Mouse (Mus musculus) CH12.LX (cell line): ENCODE results near the gene Pum1. TPM values are rescaled to one million over a fixed set of nuclear protein-coding genes. Genes with fewer than 3 reads are reported as not detected.

Experiments used
- DNase-seq: peaks from one replicate; pipeline ENCODE4 v3.0.0-alpha.2; 2013; ENCODE audit errors: extremely low read depth
- H3K27ac ChIP-seq: 2 replicates; pipeline ENCODE4 v1.5.1; 2012; ENCODE audit warnings: low read depth, mild to moderate bottlenecking, control low read depth, moderate library complexity; ENCODE audit not compliant: insufficient read depth
- H3K27me3 ChIP-seq: replicated peaks from 2 replicates; pipeline ENCODE3; 2012; ENCODE audit warnings: inconsistent platforms
- H3K36me3 ChIP-seq, 2 experiments: replicated peaks in 1 of 2; 2 replicates each; pipeline versions ENCODE3 to v1.6.1; 2012; ENCODE audit warnings: inconsistent platforms in 1 of 2, low read length in 1 of 2, mild to moderate bottlenecking in 1 of 2, mixed read lengths in 1 of 2, moderate library complexity in 1 of 2; ENCODE audit not compliant: control insufficient read depth in 1 of 2, insufficient read depth in 1 of 2
- H3K4me1 ChIP-seq, 2 experiments: 2 replicates each; pipeline ENCODE4 v1.6.1; 2012; ENCODE audit warnings: inconsistent platforms in 1 of 2, moderate library complexity in 1 of 2; ENCODE audit not compliant: insufficient read depth in 2 of 2, control insufficient read depth in 1 of 2
- H3K4me2 ChIP-seq: 2 replicates; pipeline ENCODE4 v1.6.1; 2012; ENCODE audit warnings: low read depth, mild to moderate bottlenecking, control low read depth; ENCODE audit not compliant: poor library complexity, insufficient read depth, severe bottlenecking
- H3K4me3 ChIP-seq, 3 experiments: fragments of 150-350 bp in 1 of 3; sonication (generic) in 1 of 3; replicated peaks in 1 of 3; 2 replicates each; pipeline versions ENCODE3 to v1.5.1; 2011 to 2012; ENCODE audit warnings: low read depth in 2 of 3, low read length in 2 of 3, mild to moderate bottlenecking in 2 of 3, moderate library complexity in 2 of 3, control low read depth in 1 of 3, improper control_type of control experiment in 1 of 3, inconsistent platforms in 1 of 3, mixed read lengths in 1 of 3; ENCODE audit not compliant: poor library complexity in 1 of 3
- H3K79me2 ChIP-seq: replicated peaks from 2 replicates; pipeline ENCODE4 v1.6.1; 2012; ENCODE audit warnings: mild to moderate bottlenecking, moderate library complexity; ENCODE audit not compliant: control insufficient read depth, poor library complexity, insufficient read depth, severe bottlenecking; ENCODE audit errors: extremely low read depth
- H3K9ac ChIP-seq: 2 replicates; pipeline ENCODE4 v1.6.1; 2012; ENCODE audit warnings: low read depth, mild to moderate bottlenecking, control low read depth, moderate library complexity; ENCODE audit not compliant: insufficient read depth
- H3K9me3 ChIP-seq: replicated peaks from 2 replicates; pipeline ENCODE3; 2012; ENCODE audit warnings: low read length, inconsistent platforms, mixed read lengths
- BHLHE40 ChIP-seq: IDR thresholded peaks from 2 replicates; pipeline ENCODE4 v1.6.1; 2011; ENCODE audit warnings: mild to moderate bottlenecking, low read depth, low read length, improper control_type of control experiment
- EP300 ChIP-seq: IDR thresholded peaks from 2 replicates; pipeline ENCODE4 v1.6.1; 2011; ENCODE audit warnings: low read length, improper control_type of control experiment
- GABPA ChIP-seq: IDR thresholded peaks from 2 replicates; pipeline ENCODE4 v1.6.1; 2012; ENCODE audit warnings: low read depth, low read length, improper control_type of control experiment, inconsistent platforms; ENCODE audit not compliant: insufficient replicate concordance
- HCFC1 ChIP-seq: IDR thresholded peaks from 2 replicates; pipeline ENCODE4 v1.6.1; 2012; ENCODE audit warnings: low read depth, mild to moderate bottlenecking, inconsistent platforms, low read length, improper control_type of control experiment
- IRF4 ChIP-seq: IDR thresholded peaks from 2 replicates; pipeline ENCODE4 v1.6.1; 2014; ENCODE audit warnings: low read depth, mild to moderate bottlenecking, inconsistent platforms, low read length, improper control_type of control experiment
- JUND ChIP-seq: conservative IDR thresholded peaks from 2 replicates; pipeline ENCODE4 v1.6.1; 2011; ENCODE audit warnings: low read depth, low read length, improper control_type of control experiment
- MAX ChIP-seq: IDR thresholded peaks from 2 replicates; pipeline ENCODE4 v1.6.1; 2011; ENCODE audit warnings: low read length, improper control_type of control experiment
- MAZ ChIP-seq: IDR thresholded peaks from 2 replicates; pipeline ENCODE4 v1.6.1; 2012; ENCODE audit warnings: low read depth, mild to moderate bottlenecking, inconsistent platforms, low read length, improper control_type of control experiment, moderate library complexity
- MXI1 ChIP-seq: IDR thresholded peaks from 2 replicates; pipeline ENCODE4 v1.6.1; 2011; ENCODE audit warnings: mild to moderate bottlenecking, low read depth, low read length, improper control_type of control experiment
- PAX5 ChIP-seq: IDR thresholded peaks from 2 replicates; pipeline ENCODE4 v1.6.1; 2012; ENCODE audit warnings: low read length, inconsistent platforms, mixed read lengths
- RAD21 ChIP-seq: IDR thresholded peaks from 2 replicates; pipeline ENCODE4 v1.6.1; 2011; ENCODE audit warnings: low read depth, mild to moderate bottlenecking, low read length, improper control_type of control experiment, moderate library complexity
- SMC3 ChIP-seq: IDR thresholded peaks from 2 replicates; pipeline ENCODE4 v1.6.1; 2011; ENCODE audit warnings: low read depth, low read length, improper control_type of control experiment
- TCF12 ChIP-seq: IDR thresholded peaks from 2 replicates; pipeline ENCODE4 v1.6.1; 2014; ENCODE audit warnings: low read depth, mild to moderate bottlenecking, inconsistent platforms, low read length, improper control_type of control experiment
- UBTF ChIP-seq: IDR thresholded peaks from 2 replicates; pipeline ENCODE4 v1.6.1; 2012; ENCODE audit warnings: low read depth, mild to moderate bottlenecking, inconsistent platforms, low read length, improper control_type of control experiment, moderate library complexity
- USF2 ChIP-seq: conservative IDR thresholded peaks from 2 replicates; pipeline ENCODE4 v1.6.1; 2011; ENCODE audit warnings: low read depth, low read length, improper control_type of control experiment
- ZC3H11A ChIP-seq: IDR thresholded peaks from 2 replicates; pipeline ENCODE4 v1.6.1; 2012; ENCODE audit warnings: low read depth, mild to moderate bottlenecking, inconsistent platforms, low read length, improper control_type of control experiment
- ZKSCAN1 ChIP-seq: IDR thresholded peaks from 2 replicates; pipeline ENCODE4 v1.6.1; 2012; ENCODE audit warnings: low read depth, inconsistent platforms, low read length, improper control_type of control experiment, borderline replicate concordance
- ZMIZ1 ChIP-seq: IDR thresholded peaks from 2 replicates; pipeline ENCODE4 v1.6.1; 2012; ENCODE audit warnings: low read depth, mild to moderate bottlenecking, inconsistent platforms, low read length, improper control_type of control experiment
- dilution Hi-C: fragments of 300-500 bp; cut with MboI; formaldehyde crosslinking; loops from 2 replicates; pipeline ENCODE4 v1.14.3; 2020; ENCODE audit warnings: low sequenced_read_pairs; ENCODE audit not compliant: extremely low pct_unique_long_range_greater_than_20kb, extremely low pct_ligation_motif_present
- in situ Hi-C: fragments of 300-500 bp; cut with MboI; formaldehyde crosslinking; loops from 3 replicates; pipeline ENCODE4 v1.14.3; 2019; ENCODE audit warnings: low sequenced_read_pairs, low pct_ligation_motif_present, low pct_unique_long_range_greater_than_20kb, mixed read lengths
- polyA plus RNA-seq: library from polyadenylated mRNA; unstranded; fragments of >175 nt; gene quantifications from 2 replicates; pipeline ENCODE4 v1.2.1, GENCODE M21; 2012; ENCODE audit warnings: low read depth; ENCODE audit not compliant: insufficient read length
- total RNA-seq, 2 experiments: library from RNA; depleted of rRNA; stranded (reverse); fragments of 300-350 nt in 1 of 2; fragments of >200 nt in 1 of 2; gene quantifications; 2 replicates each; pipeline ENCODE4 v1.2.3; 2012 to 2014

Gene Pum1
- total and polyA plus RNA-seq, 3 experiments = 17.1 to 41.0 (median 38.0) TPM

DNA sequence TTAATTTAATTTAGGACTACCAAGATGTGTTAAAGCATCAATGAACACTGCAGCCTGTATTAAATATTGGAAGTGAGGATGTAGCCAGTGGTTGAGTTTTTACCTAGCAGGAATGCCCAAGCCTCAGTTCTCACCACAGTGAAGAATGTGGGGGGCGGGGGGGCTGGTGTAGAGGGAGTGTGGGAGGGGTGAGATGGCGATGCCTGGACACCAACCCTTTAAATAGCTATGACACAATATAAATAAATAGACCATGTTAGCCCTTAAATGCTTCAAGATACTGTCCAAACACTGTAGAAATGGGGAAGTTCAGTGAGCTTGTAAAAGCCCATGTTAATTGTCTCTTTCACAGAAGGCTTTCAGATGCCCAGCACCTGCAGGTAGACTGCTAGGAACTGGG lies 96.8 kb downstream of the Pum1 start:
- Histone ChIP-seq H3K27ac (no peak overlapping the region), H3K4me3 (no peak overlapping the region), H3K36me3 (peaks cover 70 to 94% of the 10 kb centered on the region in 2 experiments), H3K9ac (no peak overlapping the region), H3K4me2 (no peak overlapping the region), H3K9me3 (no peaks in the 10 kb centered on the region), H3K4me1 (no peaks in the 10 kb centered on the region), H3K27me3 (no peaks in the 10 kb centered on the region), H3K79me2 (peaks cover 24% of the 10 kb centered on the region)
- in situ Hi-C loops (no loop called here), dilution Hi-C loops (no loop called here)
- TF ChIP-seq UBTF (no peak), JUND (no peak), TCF12 (no peak), ZKSCAN1 (no peak), BHLHE40 (no peak)
- DNase-seq = no peak

DNA sequence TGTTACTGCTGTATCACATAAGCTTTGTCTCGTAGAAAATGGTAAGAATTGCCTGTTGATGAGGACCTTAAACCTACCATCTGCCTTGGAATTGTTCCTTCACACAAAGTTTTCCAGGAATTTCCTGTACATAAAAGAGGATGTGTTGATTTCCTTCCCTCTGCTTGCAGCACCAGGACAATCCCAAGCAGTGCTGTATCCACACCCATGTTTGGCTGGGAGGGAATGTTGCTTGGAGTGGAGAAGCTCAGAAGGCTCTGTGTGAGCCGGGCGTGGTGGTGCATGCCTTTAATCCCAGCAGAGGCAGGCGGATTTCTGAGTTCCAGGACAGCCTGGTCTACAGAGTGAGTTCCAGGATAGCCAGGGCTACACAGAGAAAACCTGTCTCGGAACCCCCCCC lies 98.7 kb downstream of the Pum1 start:
- in situ Hi-C loops = no loop called here
- no peaks in the 10 kb centered on the region for H3K4me1 ChIP-seq
- no peaks in the 10 kb centered on the region for H3K9me3 ChIP-seq
- no peak overlapping the region for H3K9ac ChIP-seq
- DNase-seq = no peak
- peaks cover 82 to 95% of the 10 kb centered on the region in 2 experiments for H3K36me3 ChIP-seq
- dilution Hi-C loops = no loop called here
- TF ChIP-seq IRF4 (no peak), EP300 (no peak)
- peaks cover 15% of the 10 kb centered on the region for H3K79me2 ChIP-seq
- H3K27ac ChIP-seq = no peak overlapping the region
- H3K27me3 ChIP-seq = no peaks in the 10 kb centered on the region
- H3K4me3 ChIP-seq = no peak overlapping the region
- no peak overlapping the region for H3K4me2 ChIP-seq

DNA sequence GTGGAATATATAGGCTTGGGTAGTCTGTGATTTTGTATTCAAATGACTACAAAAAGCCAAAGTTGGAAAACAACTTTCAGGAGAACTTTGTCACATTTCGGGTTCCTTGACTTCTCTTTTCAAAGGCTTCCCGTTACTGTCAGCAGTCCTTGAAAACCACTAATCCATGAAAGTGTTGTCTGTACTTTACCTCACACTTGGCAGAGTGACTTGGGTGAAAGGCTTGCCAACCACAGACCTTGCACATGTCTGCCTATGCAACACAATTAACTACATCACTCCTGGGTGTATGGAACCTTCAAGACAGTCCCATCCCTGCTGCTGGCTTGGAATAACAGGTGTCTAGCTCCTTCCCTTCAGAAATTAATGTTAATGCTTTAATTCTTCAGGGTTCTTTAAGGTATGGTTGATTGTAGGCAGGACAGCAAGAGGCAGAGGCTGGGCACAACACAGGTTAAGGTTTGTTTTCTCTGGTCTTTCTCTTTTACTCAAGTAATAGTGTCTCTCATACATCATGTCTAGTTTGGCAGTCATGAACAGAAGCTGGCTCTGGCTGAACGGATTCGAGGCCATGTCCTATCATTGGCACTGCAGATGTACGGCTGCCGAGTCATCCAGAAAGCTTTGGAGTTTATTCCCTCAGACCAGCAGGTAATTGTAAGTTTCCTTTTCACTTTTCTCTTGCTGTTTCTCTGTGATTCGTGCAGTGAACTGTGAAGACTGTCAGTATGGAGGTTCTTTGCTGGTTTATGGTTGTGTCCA lies 102.5 kb downstream of the Pum1 start:
- Histone ChIP-seq H3K36me3 (peaks cover 76 to 95% of the 10 kb centered on the region in 2 experiments), H3K4me2 (no peak overlapping the region), H3K9me3 (no peaks in the 10 kb centered on the region), H3K4me3 (no peak overlapping the region), H3K27ac (no peak overlapping the region), H3K9ac (no peak overlapping the region), H3K79me2 (peaks cover 8% of the 10 kb centered on the region), H3K27me3 (no peaks in the 10 kb centered on the region), H3K4me1 (no peaks in the 10 kb centered on the region)
- dilution Hi-C loops = no loop called here
- TF ChIP-seq MAZ = no peak
- TF ChIP-seq SMC3 = no peak
- TF ChIP-seq ZMIZ1 = no peak
- no peak for TF ChIP-seq RAD21
- no peak for TF ChIP-seq GABPA
- TF ChIP-seq ZC3H11A = no peak
- TF ChIP-seq BHLHE40 = no peak
- no peak for TF ChIP-seq MXI1
- TF ChIP-seq USF2 = no peak
- no peak for TF ChIP-seq MAX
- TF ChIP-seq ZKSCAN1 = no peak
- no peak for TF ChIP-seq HCFC1
- TF ChIP-seq PAX5 = no peak
- DNase-seq = no peak
- in situ Hi-C loops = no loop called here
